23 mouse cellular contexts compared by ENCODE assay signal in genomic region chr12:103250333-103250732, GRCm38 (mm10). TPM values are rescaled to one million over a fixed set of nuclear protein-coding genes. Genes with fewer than 3 reads are reported as not detected.
DNase-seq lines count a peak whose midpoint lies in the region; ATAC-seq lines count a peak whose summit lies in the region.
"Had no signal": no experiment of that assay in that cellular context is flagged by ENCODE, and none has a peak within 500 bp of the region (broad histone marks: within the 10 kb centered on the region; RNA-seq: fewer than 3 reads in every experiment).

No protein-coding gene starts in this region.

- H3K9me3 ChIP-seq in forebrain, embryonic 14.5 days (replicated peaks; ENCODE audit: control insufficient read depth, low read length) = no peaks in the 10 kb centered on the region
- H3K9me3 ChIP-seq: embryonic facial prominence, embryonic 10.5 days; embryonic facial prominence, embryonic 12.5 days; forebrain, embryonic 13.5 days had no signal

- ATAC-seq in common myeloid progenitor, adult 5-6 weeks (replicated peaks; ENCODE audit: low read depth, poor library complexity, severe bottlenecking) = peak; percentile 58
- ATAC-seq in megakaryocyte, adult 5-6 weeks (ENCODE audit: poor library complexity, severe bottlenecking) = 0 out of 2 replicates have a peak, but pooled peaks have one; percentile 47
- ATAC-seq in forebrain, embryonic 14.5 days = no peak
- ATAC-seq: forebrain, embryonic 13.5 days; forebrain, postnatal 0 days had no signal

- no peaks in the 10 kb centered on the region for H3K27me3 ChIP-seq in forebrain, embryonic 14.5 days (replicated peaks; ENCODE audit: control insufficient read depth, insufficient read depth, low read length)
- H3K27me3 ChIP-seq: embryonic facial prominence, embryonic 12.5 days; forebrain, embryonic 13.5 days had no signal

- H3K4me1 ChIP-seq in forebrain, embryonic 14.5 days (ENCODE audit: control insufficient read depth, insufficient read depth, low read length) = no peaks in the 10 kb centered on the region
- H3K4me1 ChIP-seq: embryonic facial prominence, embryonic 10.5 days; embryonic facial prominence, embryonic 12.5 days; forebrain, embryonic 13.5 days had no signal

- no peak overlapping the region for H3K4me2 ChIP-seq in forebrain, embryonic 14.5 days (ENCODE audit: low read length)
- H3K4me2 ChIP-seq: embryonic facial prominence, embryonic 12.5 days; forebrain, embryonic 13.5 days had no signal

- no peak overlapping the region for H3K27ac ChIP-seq in forebrain, embryonic 14.5 days (ENCODE audit: low read depth, low read length)
- H3K27ac ChIP-seq: embryonic facial prominence, embryonic 10.5 days; embryonic facial prominence, embryonic 12.5 days; forebrain, embryonic 13.5 days had no signal

- intact Hi-C loops in gastrocnemius, postnatal 14 days (cut with DNase I; ENCODE audit: low total_unique reads) = no loop called here

- no peaks in the 10 kb centered on the region for H3K36me3 ChIP-seq in forebrain, embryonic 14.5 days (ENCODE audit: control insufficient read depth, insufficient read depth, low read length)
- H3K36me3 ChIP-seq: embryonic facial prominence, embryonic 10.5 days; embryonic facial prominence, embryonic 12.5 days; G1E had no signal

- no peak overlapping the region for H3K9ac ChIP-seq in forebrain, embryonic 14.5 days (ENCODE audit: low read length)
- H3K9ac ChIP-seq: embryonic facial prominence, embryonic 12.5 days; forebrain, embryonic 13.5 days; forebrain, postnatal 0 days had no signal

- peak; percentile 10 for DNase-seq in A20 (ENCODE audit: low read depth, low spot score)
- DNase-seq in skeletal muscle tissue, adult 2 months (ENCODE audit: low read depth, low spot score) = peak; percentile 11
- no peak for DNase-seq in gastrocnemius, postnatal 14 days
- DNase-seq in kidney, adult 9 months = no peak
- DNase-seq in Muller cell, postnatal 12 days (ENCODE audit: inconsistent ontology term) = no peak
- DNase-seq in forebrain, embryonic 14.5 days (ENCODE audit: low spot score) = no peak
- DNase-seq: adrenal gland, adult 2 months; adrenal gland, postnatal 10 days; adrenal gland, postnatal 25 days; cerebellum, adult 11 months; cerebellum, adult 18-20 months; cerebellum, adult 8-10 months; cerebellum, adult 9-11 months; cerebellum, postnatal 14 days; cerebellum, postnatal 36 days; forebrain, postnatal 0 days had no signal

- WGBS in forebrain, embryonic 14.5 days = 83% methylated on average over 6 of the region's 6 CpGs

- no peak overlapping the region for H3K4me3 ChIP-seq in forebrain, embryonic 14.5 days (ENCODE audit: low read depth, low read length)
- H3K4me3 ChIP-seq: embryonic facial prominence, embryonic 10.5 days; embryonic facial prominence, embryonic 12.5 days; forebrain, embryonic 13.5 days had no signal

RNA-seq across cellular contexts. Expression of gene Prima1, which starts 8.4 kb away (rescaled TPM):
- not detected in 2 replicates for total RNA-seq in common myeloid progenitor, adult 5-6 weeks (2017)
- total RNA-seq in megakaryocyte, adult 5-6 weeks (2015) = not detected in 2 replicates
- not detected in 2 replicates for total RNA-seq in megakaryocyte, adult 5-6 weeks (2017)
- total RNA-seq in gastrocnemius, postnatal 14 days (2021) = 10 to 100 TPM in 1 of 2 experiments, 1 to 10 TPM in 1; 2.3 to 14.0 TPM
- polyA plus RNA-seq in forebrain, embryonic 14.5 days (2014; fragmentation: Nextera tagmentation; extraction: Ambion mirVana) = 0.33 TPM in 1 of 2 replicates, not detected in the other
- total RNA-seq: G1E had no signal
- polyA plus RNA-seq: C2C12; forebrain, embryonic 13.5 days; G1E had no signal

Comparison
In these comparisons a context has a peak if more than half of its experiments do, and no peak if none do; other contexts are left out.
1. DNase-seq: peak in A20 (single experiment) and skeletal muscle tissue, adult 2 months (single experiment); none in gastrocnemius, postnatal 14 days (single experiment), kidney, adult 9 months (single experiment), Muller cell, postnatal 12 days (single experiment) and forebrain, embryonic 14.5 days (single experiment).